Mouse (Mus musculus) lung, embryonic 16.5 days (tissue): ENCODE results near the gene Dppa5a. TPM values are rescaled to one million over a fixed set of nuclear protein-coding genes. Genes with fewer than 3 reads are reported as not detected.
"Not testable (repeated sequence)": the region's sequence is repeated elsewhere in the genome, so short reads cannot be mapped to it uniquely, and the experiment has no call there.

Experiments
- ATAC-seq: fragments of 200-750 bp; cut with Nextera tagmentation; 2 replicates; pipeline ENCODE4 v1.8.0; 2017; ENCODE audit warnings: low read depth, mild to moderate bottlenecking, moderate library complexity
- H3K27ac ChIP-seq: fragments of 300-500 bp; sonication (generic); 2 replicates; pipeline ENCODE4 v1.5.1; 2014; ENCODE audit warnings: mild to moderate bottlenecking, control low read depth, low read length
- H3K27me3 ChIP-seq: fragments of 300-500 bp; sonication (generic); 2 replicates; pipeline ENCODE4 v1.6.1; 2014; ENCODE audit warnings: low read depth, low read length, mixed read lengths; ENCODE audit not compliant: control insufficient read depth, insufficient read depth
- H3K36me3 ChIP-seq: fragments of 300-500 bp; sonication (generic); 2 replicates; pipeline ENCODE4 v1.6.1; 2014; ENCODE audit warnings: low read length; ENCODE audit not compliant: control insufficient read depth, insufficient read depth
- H3K4me1 ChIP-seq: fragments of 300-500 bp; sonication (generic); replicated peaks from 2 replicates; pipeline ENCODE4 v1.6.1; 2014; ENCODE audit warnings: low read length, mixed read lengths; ENCODE audit not compliant: control insufficient read depth, insufficient read depth
- H3K4me2 ChIP-seq: fragments of 300-500 bp; sonication (generic); 2 replicates; pipeline ENCODE4 v1.6.1; 2014; ENCODE audit warnings: low read depth, low read length, control low read depth
- H3K4me3 ChIP-seq: fragments of 300-500 bp; sonication (generic); 2 replicates; pipeline ENCODE4 v1.5.1; 2014; ENCODE audit warnings: mild to moderate bottlenecking, low read length, control low read depth
- H3K9ac ChIP-seq: fragments of 300-500 bp; sonication (generic); 2 replicates; pipeline ENCODE4 v1.6.1; 2014; ENCODE audit warnings: low read length, control low read depth
- H3K9me3 ChIP-seq: fragments of 300-500 bp; sonication (generic); 2 replicates; pipeline ENCODE4 v1.6.1; 2016; ENCODE audit warnings: low read length; ENCODE audit not compliant: control insufficient read depth
- WGBS: fragments of 180-500 bp; shearing (Covaris S2); extraction: QIAGEN DNeasy Blood & Tissue Kit; methylation state at CpG from one replicate; pipeline ENCODE4 v1.1.7; 2014; 5-methylcytosine and 5-hydroxymethylcytosine counted together
- polyA plus RNA-seq: library from polyadenylated mRNA; unstranded; fragments of >200 nt; fragmentation: Nextera tagmentation; extraction: Ambion mirVana; gene quantifications from 2 replicates; pipeline ENCODE4 v1.2.1, GENCODE M21; 2015

Gene Dppa5a
- polyA plus RNA-seq, 1 experiment from 2014 or later = 0.44 TPM

- H3K27me3 ChIP-seq = no peaks in the 10 kb centered on the region
- H3K4me3 ChIP-seq = no peak within 1 kb of the TSS
- H3K4me2 ChIP-seq = no peak within 1 kb of the TSS
- no peak within 1 kb of the TSS for H3K9ac ChIP-seq
- H3K27ac ChIP-seq = no peak within 1 kb of the TSS
- H3K9me3 ChIP-seq = no peaks in the 10 kb centered on the region
- H3K4me1 ChIP-seq = no peaks in the 10 kb centered on the region
- 85% methylated on average over 8 of the region's 8 CpGs for WGBS
- no peak for ATAC-seq
- no peaks in the 10 kb centered on the region for H3K36me3 ChIP-seq
These were observed 12.4 kb downstream of the Dppa5a start, which contains the start of gene Gsta2 for GRCm38 (mm10) chr9:78355611-78356010. Gene Gsta2 (minus strand): TSS chr9:78355788.

- no peaks in the 10 kb centered on the region for H3K4me1 ChIP-seq
- no peak overlapping the region for H3K27ac ChIP-seq
- H3K9me3 ChIP-seq = no peaks in the 10 kb centered on the region
- ATAC-seq = no peak
- H3K4me3 ChIP-seq = no peak overlapping the region
- H3K36me3 ChIP-seq = no peaks in the 10 kb centered on the region
- no peak overlapping the region for H3K4me2 ChIP-seq
- no peaks in the 10 kb centered on the region for H3K27me3 ChIP-seq
- H3K9ac ChIP-seq = no peak overlapping the region
- WGBS = 71% methylated on average over 11 of the region's 11 CpGs
These were observed 13.1 kb downstream of the Dppa5a start for GRCm38 (mm10) chr9:78354665-78355578.

- 78% methylated on average over 6 of the region's 6 CpGs for WGBS
- Histone ChIP-seq H3K9me3 (no peaks in the 10 kb centered on the region), H3K4me1 (no peaks in the 10 kb centered on the region), H3K4me3 (no peak overlapping the region), H3K27ac (no peak overlapping the region), H3K4me2 (no peak overlapping the region), H3K36me3 (no peaks in the 10 kb centered on the region), H3K27me3 (no peaks in the 10 kb centered on the region), H3K9ac (no peak overlapping the region)
- ATAC-seq = no peak
These were observed 16.3 kb downstream of the Dppa5a start for GRCm38 (mm10) chr9:78351504-78352220.

GRCm38 (mm10) chr9:78350007-78350406 is 18.0 kb downstream of the Dppa5a start:
- H3K27ac ChIP-seq, H3K27me3 ChIP-seq, H3K4me3 ChIP-seq, H3K36me3 ChIP-seq, H3K4me2 ChIP-seq, H3K4me1 ChIP-seq, ATAC-seq, H3K9me3 ChIP-seq, H3K9ac ChIP-seq: not testable (repeated sequence)

- 65% methylated on average over 3 of the region's 3 CpGs for WGBS
- H3K27ac ChIP-seq, H3K4me1 ChIP-seq, H3K36me3 ChIP-seq, H3K27me3 ChIP-seq, H3K4me2 ChIP-seq, H3K9me3 ChIP-seq, ATAC-seq, H3K4me3 ChIP-seq, H3K9ac ChIP-seq: not testable (repeated sequence)
These were observed 18.8 kb downstream of the Dppa5a start for GRCm38 (mm10) chr9:78349141-78349540.

- not testable (repeated sequence) for H3K4me3 ChIP-seq, H3K4me1 ChIP-seq, H3K9me3 ChIP-seq, H3K9ac ChIP-seq, H3K4me2 ChIP-seq, H3K27me3 ChIP-seq, H3K36me3 ChIP-seq, ATAC-seq, H3K27ac ChIP-seq
- 53% methylated on average over 6 of the region's 6 CpGs for WGBS
These were observed 19.6 kb downstream of the Dppa5a start for GRCm38 (mm10) chr9:78348206-78349004.

- 37% methylated on average over 3 of the region's 3 CpGs for WGBS
- Histone ChIP-seq H3K9me3 (no peaks in the 10 kb centered on the region), H3K27ac (no peak overlapping the region), H3K27me3 (no peaks in the 10 kb centered on the region), H3K4me2 (no peak overlapping the region), H3K4me1 (no peaks in the 10 kb centered on the region), H3K9ac (no peak overlapping the region), H3K4me3 (no peak overlapping the region), H3K36me3 (no peaks in the 10 kb centered on the region)
- peak; percentile 73 for ATAC-seq
These were observed 21.0 kb downstream of the Dppa5a start for GRCm38 (mm10) chr9:78347004-78347403.

- H3K4me3 ChIP-seq, H3K27ac ChIP-seq, H3K4me1 ChIP-seq, H3K36me3 ChIP-seq, H3K9ac ChIP-seq, H3K9me3 ChIP-seq, H3K27me3 ChIP-seq, H3K4me2 ChIP-seq: not testable (repeated sequence)
- WGBS = 35% methylated on average over 3 of the region's 4 CpGs
- ATAC-seq = peak; percentile 59; the same call in 1 of the 2 replicates
These were observed 22.7 kb downstream of the Dppa5a start for GRCm38 (mm10) chr9:78345235-78345634.

- not testable (repeated sequence) for H3K4me3 ChIP-seq, H3K27me3 ChIP-seq, H3K4me2 ChIP-seq, H3K36me3 ChIP-seq, H3K4me1 ChIP-seq, H3K27ac ChIP-seq, H3K9ac ChIP-seq, ATAC-seq, H3K9me3 ChIP-seq
- 84% methylated on average over 9 of the region's 9 CpGs for WGBS
These were observed 24.9 kb downstream of the Dppa5a start for GRCm38 (mm10) chr9:78343055-78343454.
